Mouse (Mus musculus) stomach, embryonic 14.5 days (tissue): ENCODE results near the gene Spon2. TPM values are rescaled to one million over a fixed set of nuclear protein-coding genes. Genes with fewer than 3 reads are reported as not detected.
A peak's percentile ranks its signal among the peaks of the same experiment; 100 is the strongest.

Experiments
- ATAC-seq: fragments of 200-750 bp; cut with Nextera tagmentation; 2 replicates; pipeline ENCODE4 v1.8.0; 2017; ENCODE audit warnings: low read depth, moderate TSS enrichment; ENCODE audit not compliant: insufficient number of reproducible peaks, insufficient read depth, low FRiP score
- H3K27ac ChIP-seq: fragments of 300-500 bp; sonication (generic); 2 replicates; pipeline ENCODE4 v1.5.1; 2014; ENCODE audit warnings: mild to moderate bottlenecking, low read length, moderate library complexity, mixed read lengths
- H3K27me3 ChIP-seq: fragments of 300-500 bp; sonication (generic); 2 replicates; pipeline ENCODE4 v1.6.1; 2014; ENCODE audit warnings: low read length, control low read depth, mixed read lengths; ENCODE audit not compliant: control insufficient read depth, insufficient read depth
- H3K36me3 ChIP-seq: fragments of 300-500 bp; sonication (generic); 2 replicates; pipeline ENCODE4 v1.6.1; 2014; ENCODE audit warnings: mild to moderate bottlenecking, control low read depth, low read length, moderate library complexity, mixed read lengths; ENCODE audit not compliant: control insufficient read depth, insufficient read depth
- H3K4me1 ChIP-seq: fragments of 300-500 bp; sonication (generic); 2 replicates; pipeline ENCODE4 v1.6.1; 2014; ENCODE audit warnings: low read length, control low read depth, mixed read lengths; ENCODE audit not compliant: control insufficient read depth, insufficient read depth
- H3K4me2 ChIP-seq: fragments of 300-500 bp; sonication (generic); replicated peaks from 2 replicates; pipeline ENCODE4 v1.6.1; 2014; ENCODE audit warnings: low read depth, low read length, control low read depth
- H3K4me3 ChIP-seq: fragments of 300-500 bp; sonication (generic); 2 replicates; pipeline ENCODE4 v1.5.1; 2014; ENCODE audit warnings: low read depth, low read length, control low read depth
- H3K9ac ChIP-seq: fragments of 300-500 bp; sonication (generic); replicated peaks from 2 replicates; pipeline ENCODE4 v1.6.1; 2014; ENCODE audit warnings: low read depth, mild to moderate bottlenecking, control low read depth, low read length, moderate library complexity, mixed read lengths
- H3K9me3 ChIP-seq: fragments of 300-500 bp; sonication (generic); 2 replicates; pipeline ENCODE4 v1.6.1; 2016; ENCODE audit warnings: low read depth, low read length, control low read depth; ENCODE audit not compliant: control insufficient read depth
- WGBS: fragments of 180-500 bp; shearing (Covaris S2); extraction: QIAGEN DNeasy Blood & Tissue Kit; methylation state at CpG from one replicate; pipeline ENCODE4 v1.1.7; 2014; 5-methylcytosine and 5-hydroxymethylcytosine counted together
- polyA plus RNA-seq: library from polyadenylated mRNA; unstranded; fragments of >200 nt; fragmentation: Nextera tagmentation; extraction: Ambion mirVana; gene quantifications from 2 replicates; pipeline ENCODE4 v1.2.1, GENCODE M21; 2014

Spon2 gene
- polyA plus RNA-seq, 1 experiment from 2014 or later: 23.6 TPM

DNA sequence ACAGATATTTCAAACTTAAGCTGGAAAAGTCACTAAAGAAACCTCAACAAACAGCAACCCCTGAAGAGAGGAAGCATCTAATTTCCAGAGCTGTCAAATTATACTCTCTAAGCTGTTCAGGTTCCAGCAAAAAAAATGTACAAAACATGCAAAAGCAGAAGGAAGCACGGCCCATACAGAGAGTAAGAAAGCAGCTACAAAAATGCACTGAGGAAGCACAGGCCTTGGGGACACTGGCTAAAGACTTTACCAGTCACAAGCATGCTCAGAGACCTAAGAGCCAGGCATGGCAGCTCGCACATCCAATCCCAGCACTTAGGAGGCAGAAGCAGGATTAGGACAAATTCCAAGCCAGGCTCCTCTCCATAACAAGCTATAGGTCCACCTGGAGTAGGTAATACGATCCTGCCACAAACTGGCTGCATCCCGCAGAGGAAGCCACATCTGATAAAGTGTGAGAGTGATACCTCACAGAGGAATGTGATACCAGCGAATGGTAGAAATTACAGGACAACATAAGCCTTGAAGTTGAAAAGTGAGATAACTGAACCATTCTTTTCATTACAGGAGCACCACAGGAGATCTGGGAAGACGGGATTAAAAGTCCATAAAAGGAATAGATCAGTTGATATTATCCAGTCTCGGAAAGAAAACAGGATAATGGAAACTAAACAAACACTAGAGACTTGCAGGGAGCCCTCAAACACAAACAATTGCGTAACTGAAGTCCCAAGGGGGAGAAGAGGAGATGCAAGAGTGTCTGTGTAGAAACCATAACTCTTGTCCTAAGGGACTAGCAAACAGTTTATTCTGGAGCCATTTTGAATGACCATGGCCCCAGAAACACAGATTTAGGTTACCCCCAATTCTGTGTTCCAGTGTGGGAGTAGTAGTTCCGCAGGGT is 4.8 kb upstream of the Spon2 start:
- no peak for ATAC-seq
- Histone ChIP-seq H3K27ac (peak overlapping the region; percentile 52; the same call in 1 of the 2 replicates), H3K4me3 (no peak overlapping the region), H3K4me2 (no peak overlapping the region), H3K27me3 (no peaks in the 10 kb centered on the region), H3K4me1 (peaks cover 48% of the 10 kb centered on the region), H3K9me3 (no peaks in the 10 kb centered on the region), H3K9ac (no peak overlapping the region), H3K36me3 (no peaks in the 10 kb centered on the region)
- 43% methylated on average over 9 of the region's 9 CpGs for WGBS

DNA sequence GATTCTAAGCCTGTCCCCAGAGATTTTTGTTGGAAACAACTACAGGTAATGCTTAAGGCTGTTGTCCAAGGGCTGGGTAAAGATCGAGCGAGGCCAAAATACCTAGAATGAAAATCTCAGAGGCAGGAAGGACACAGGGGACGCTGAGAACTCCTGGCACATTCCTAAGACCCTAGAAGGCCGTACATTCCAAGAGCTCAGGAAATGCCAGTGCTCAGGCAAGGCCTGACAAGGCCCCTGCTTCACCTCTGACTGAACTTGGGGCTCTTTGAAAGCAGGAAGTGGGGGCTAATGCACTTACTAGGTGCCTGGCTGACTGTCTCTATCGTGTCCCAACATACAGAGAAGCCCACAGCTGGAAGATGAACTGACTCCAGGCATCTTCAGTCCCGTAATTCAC is 4.1 kb upstream of the Spon2 start:
- 39% methylated on average over 6 of the region's 6 CpGs for WGBS
- no peak overlapping the region for H3K9ac ChIP-seq
- H3K4me1 ChIP-seq: peaks cover 53% of the 10 kb centered on the region
- no peak for ATAC-seq
- H3K36me3 ChIP-seq: no peaks in the 10 kb centered on the region
- no peaks in the 10 kb centered on the region for H3K27me3 ChIP-seq
- H3K4me3 ChIP-seq: no peak overlapping the region
- H3K4me2 ChIP-seq: no peak overlapping the region
- no peaks in the 10 kb centered on the region for H3K9me3 ChIP-seq
- H3K27ac ChIP-seq: peak overlapping the region; percentile 52; the same call in 1 of the 2 replicates

DNA sequence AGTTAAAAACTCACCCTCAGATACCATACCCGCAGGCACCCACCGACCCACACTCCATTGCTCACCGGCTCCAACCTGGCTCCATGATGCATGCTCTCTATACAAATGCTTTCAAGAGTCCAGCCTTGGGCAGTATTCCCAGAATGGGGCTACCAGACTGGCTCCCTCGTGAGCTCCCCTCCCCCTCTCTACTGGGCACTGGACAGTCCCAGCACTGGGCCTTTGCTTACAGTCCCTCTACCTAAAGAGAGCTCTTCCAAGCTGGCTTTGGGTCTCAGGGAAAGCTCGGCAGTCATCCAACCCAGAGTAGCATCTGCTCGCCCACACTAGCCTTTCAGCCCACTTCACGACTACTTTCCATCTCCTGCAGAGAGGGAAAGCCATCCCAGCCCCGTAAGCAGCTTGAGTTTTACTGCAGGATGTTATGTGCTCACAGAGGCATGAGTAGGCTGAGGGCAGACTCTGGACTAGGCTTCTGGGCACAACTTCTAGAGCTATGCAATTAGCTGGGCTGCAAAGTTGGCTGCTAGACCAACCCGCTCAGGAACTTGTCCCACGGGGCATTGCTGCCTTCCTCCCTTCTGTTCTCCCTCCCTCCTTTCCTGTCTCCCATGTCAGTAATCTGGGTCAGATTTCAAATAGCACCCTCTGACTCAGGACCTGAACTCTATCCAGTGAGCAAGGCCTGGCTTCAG is 2.2 kb upstream of the Spon2 start:
- Histone ChIP-seq H3K4me1 (peaks cover 55% of the 10 kb centered on the region), H3K4me2 (no peak overlapping the region), H3K36me3 (no peaks in the 10 kb centered on the region), H3K9me3 (no peaks in the 10 kb centered on the region), H3K27me3 (no peaks in the 10 kb centered on the region), H3K4me3 (no peak overlapping the region), H3K27ac (no peak overlapping the region), H3K9ac (no peak overlapping the region)
- 84% methylated on average over 10 of the region's 10 CpGs for WGBS
- ATAC-seq: no peak

DNA sequence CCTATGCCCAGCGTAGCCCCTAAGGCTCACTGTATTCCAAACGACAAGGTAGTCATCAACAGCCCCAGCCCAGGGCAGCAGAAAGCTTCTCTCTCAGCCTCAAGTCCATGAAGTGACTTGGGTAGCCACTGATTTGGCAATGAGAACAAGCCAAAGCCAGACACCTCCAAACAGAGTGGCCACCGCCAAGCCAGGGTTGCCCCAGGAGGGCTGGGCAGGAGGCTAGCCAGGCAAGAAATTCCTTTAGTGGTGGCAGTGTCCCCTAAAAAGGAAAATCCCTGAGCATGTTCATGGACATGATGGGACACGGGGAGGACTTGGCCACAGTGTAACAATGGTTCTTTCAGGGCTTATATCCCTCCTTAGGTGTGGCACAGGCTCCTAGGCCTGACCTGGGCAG is 1.6 kb upstream of the Spon2 start:
- no peaks in the 10 kb centered on the region for H3K27me3 ChIP-seq
- H3K4me1 ChIP-seq: peaks cover 50% of the 10 kb centered on the region
- no peak overlapping the region for H3K4me3 ChIP-seq
- WGBS: 93% methylated on average over 4 of the region's 4 CpGs
- no peak overlapping the region for H3K9ac ChIP-seq
- ATAC-seq: no peak
- H3K36me3 ChIP-seq: no peaks in the 10 kb centered on the region
- no peak overlapping the region for H3K27ac ChIP-seq
- H3K4me2 ChIP-seq: no peak overlapping the region
- no peaks in the 10 kb centered on the region for H3K9me3 ChIP-seq

DNA sequence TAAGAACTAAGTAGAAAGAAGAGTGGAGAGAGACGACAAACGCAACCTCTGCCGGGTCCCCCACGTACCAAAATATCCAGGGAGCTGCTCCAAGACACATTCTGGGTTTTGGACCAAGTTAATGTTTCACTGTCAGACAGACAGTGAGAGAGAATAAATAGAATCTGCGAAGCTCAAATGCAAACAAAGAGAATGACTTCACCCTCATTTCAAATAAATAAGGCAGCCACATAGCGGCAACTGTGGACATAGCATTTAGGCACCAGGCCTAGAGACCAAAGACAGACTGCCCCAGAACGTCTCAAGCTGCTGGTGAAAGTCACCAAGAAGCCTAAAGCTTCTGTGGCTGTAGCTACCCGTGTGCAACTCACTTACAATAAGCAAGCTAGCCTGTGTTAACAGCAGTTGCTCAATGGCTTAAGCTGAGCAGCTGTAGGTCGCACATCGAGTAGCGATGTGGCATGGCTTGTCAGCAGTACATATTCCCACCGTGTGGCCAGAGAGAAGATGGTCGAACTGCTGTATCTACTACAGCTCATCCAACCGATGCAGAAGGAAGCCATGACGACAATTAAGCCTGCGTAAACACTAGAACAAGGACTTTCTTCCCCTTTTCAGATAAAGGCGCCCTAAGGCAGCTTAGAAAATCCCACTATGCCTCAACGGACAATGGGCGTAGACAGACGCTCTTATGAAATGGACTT is 643 bp upstream of the Spon2 start:
- Histone ChIP-seq H3K27ac (peak overlapping the region; percentile 78), H3K4me1 (peaks cover 42% of the 10 kb centered on the region), H3K9me3 (no peaks in the 10 kb centered on the region), H3K4me2 (no peak overlapping the region), H3K9ac (no peak overlapping the region), H3K4me3 (no peak overlapping the region), H3K27me3 (no peaks in the 10 kb centered on the region), H3K36me3 (no peaks in the 10 kb centered on the region)
- WGBS: 62% methylated on average over 20 of the region's 20 CpGs
- no peak; the same call in 1 of the 2 replicates for ATAC-seq

DNA sequence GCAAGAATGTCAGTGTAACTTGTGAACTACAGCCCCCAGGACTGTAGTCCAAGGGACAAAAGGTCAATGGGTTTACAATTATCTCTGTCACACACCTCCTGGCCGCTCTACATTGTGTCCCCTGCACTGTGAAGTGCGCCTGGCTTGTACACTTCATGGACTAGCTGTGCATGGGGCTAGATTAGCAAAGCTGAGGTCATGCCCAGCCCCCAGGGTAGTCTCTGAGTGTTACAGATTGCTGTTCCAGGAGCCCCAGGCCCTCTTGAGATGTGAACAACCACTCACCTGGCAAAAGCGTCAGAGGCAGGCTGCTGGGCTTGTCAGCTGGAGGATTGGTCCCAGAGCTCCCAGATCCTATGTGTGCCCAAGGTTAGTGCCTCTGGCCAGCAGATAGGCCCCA is 592 bp downstream of the Spon2 start:
- H3K27me3 ChIP-seq: no peaks in the 10 kb centered on the region
- peak overlapping the region; percentile 33 for H3K4me2 ChIP-seq
- whole genome bisulfite sequencing: 58% methylated on average over 3 of the region's 3 CpGs
- H3K4me3 ChIP-seq: peak overlapping the region; percentile 11; the same call in 1 of the 2 replicates
- H3K36me3 ChIP-seq: no peaks in the 10 kb centered on the region
- ATAC-seq: no peak
- peaks cover 30% of the 10 kb centered on the region for H3K4me1 ChIP-seq
- H3K9me3 ChIP-seq: no peaks in the 10 kb centered on the region
- H3K9ac ChIP-seq: peak overlapping the region; percentile 25; the same call in 1 of the 2 replicates
- peak overlapping the region; percentile 64 for H3K27ac ChIP-seq

DNA sequence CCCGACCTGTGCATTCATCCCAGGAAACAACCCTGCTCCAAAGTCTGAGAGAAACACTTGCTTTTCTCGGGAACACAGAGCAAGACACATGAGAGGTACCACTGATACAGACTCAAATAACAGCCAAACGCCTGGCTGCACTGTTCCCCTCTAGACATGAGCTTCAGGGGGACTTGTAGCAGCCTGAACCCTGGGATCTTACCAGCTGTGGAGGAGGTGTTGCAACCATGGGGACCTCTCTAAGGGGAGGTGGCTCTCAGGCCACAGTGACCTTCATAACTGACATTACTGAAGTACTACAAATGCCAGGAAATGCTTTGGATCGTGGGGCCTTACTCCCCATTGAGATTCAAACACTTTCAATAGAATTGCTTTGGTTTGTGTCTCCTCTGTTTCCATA is 3.5 kb downstream of the Spon2 start:
- H3K27me3 ChIP-seq: no peaks in the 10 kb centered on the region
- peaks cover 25% of the 10 kb centered on the region for H3K4me1 ChIP-seq
- ATAC-seq: no peak
- no peak overlapping the region for H3K4me3 ChIP-seq
- WGBS: 70% methylated on average over 4 of the region's 4 CpGs
- no peak overlapping the region for H3K9ac ChIP-seq
- no peak overlapping the region for H3K4me2 ChIP-seq
- no peaks in the 10 kb centered on the region for H3K36me3 ChIP-seq
- no peak overlapping the region for H3K27ac ChIP-seq
- H3K9me3 ChIP-seq: no peaks in the 10 kb centered on the region

DNA sequence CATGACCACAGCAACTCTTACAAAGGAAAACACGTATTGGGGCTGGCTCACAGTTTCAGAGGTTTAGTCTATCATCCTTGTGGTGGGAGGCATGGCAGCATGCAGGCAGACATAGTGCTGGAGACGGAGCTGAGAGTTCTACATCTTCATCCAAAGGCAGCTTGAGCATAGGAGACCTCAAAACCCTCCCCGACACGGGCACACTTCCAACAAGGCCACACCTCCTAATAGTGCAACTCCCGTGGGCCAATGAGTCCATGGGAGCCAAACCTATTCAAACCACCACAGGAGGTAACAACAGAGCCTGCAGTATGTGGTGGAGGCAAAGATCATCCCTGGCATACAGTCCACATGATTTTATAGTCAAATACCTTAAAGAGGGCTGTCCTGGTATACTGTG is 7.0 kb downstream of the Spon2 start:
- H3K36me3 ChIP-seq: no peaks in the 10 kb centered on the region
- 84% methylated on average over 5 of the region's 5 CpGs for WGBS
- H3K27me3 ChIP-seq: no peaks in the 10 kb centered on the region
- ATAC-seq: no peak
- H3K9me3 ChIP-seq: no peaks in the 10 kb centered on the region
- H3K4me2 ChIP-seq: no peak overlapping the region
- no peaks in the 10 kb centered on the region for H3K4me1 ChIP-seq
- H3K4me3 ChIP-seq: no peak overlapping the region
- H3K27ac ChIP-seq: no peak overlapping the region
- H3K9ac ChIP-seq: no peak overlapping the region
